Mouse (Mus musculus) midbrain, postnatal 0 days (tissue): Measurements from ENCODE around the gene Hhatl. TPM values are rescaled to one million over a fixed set of nuclear protein-coding genes. Genes with fewer than 3 reads are reported as not detected.

Experiments used
- ATAC-seq: fragments of 200-750 bp; cut with Nextera tagmentation; 2 replicates; pipeline ENCODE4 v1.8.0; 2017; ENCODE audit warnings: moderate number of reproducible peaks, mild to moderate bottlenecking, moderate TSS enrichment, moderate library complexity; ENCODE audit not compliant: low FRiP score
- DNase-seq: peaks from one replicate; pipeline ENCODE4 v3.0.0-alpha.2; 2015; ENCODE audit warnings: low spot score
- H3K27ac ChIP-seq: fragments of 300-500 bp; sonication (generic); 2 replicates; pipeline ENCODE4 v1.5.1; 2014; ENCODE audit warnings: low read depth, mild to moderate bottlenecking, low read length, mixed read lengths
- H3K27me3 ChIP-seq: fragments of 300-500 bp; sonication (generic); 2 replicates; pipeline ENCODE4 v1.6.1; 2014; ENCODE audit warnings: low read length, control low read depth, mixed read lengths; ENCODE audit not compliant: insufficient read depth
- H3K36me3 ChIP-seq: fragments of 300-500 bp; sonication (generic); 2 replicates; pipeline ENCODE4 v1.6.1; 2014; ENCODE audit warnings: low read length, control low read depth, mixed read lengths; ENCODE audit not compliant: insufficient read depth
- H3K4me1 ChIP-seq: fragments of 300-500 bp; sonication (generic); 2 replicates; pipeline ENCODE4 v1.6.1; 2014; ENCODE audit warnings: mild to moderate bottlenecking, control low read depth, antibody characterized with exemption, low read length, mixed read lengths; ENCODE audit not compliant: insufficient read depth
- H3K4me2 ChIP-seq: fragments of 300-500 bp; sonication (generic); 2 replicates; pipeline ENCODE4 v1.6.1; 2014; ENCODE audit warnings: low read depth, mild to moderate bottlenecking, low read length, mixed read lengths; ENCODE audit not compliant: poor library complexity, severe bottlenecking
- H3K4me3 ChIP-seq: fragments of 300-500 bp; sonication (generic); 2 replicates; pipeline ENCODE4 v1.5.1; 2014; ENCODE audit warnings: low read depth, mild to moderate bottlenecking, low read length, moderate library complexity
- H3K9ac ChIP-seq: fragments of 300-500 bp; sonication (generic); replicated peaks from 2 replicates; pipeline ENCODE4 v1.6.1; 2014; ENCODE audit warnings: mild to moderate bottlenecking, low read length, moderate library complexity, mixed read lengths; ENCODE audit not compliant: poor library complexity, severe bottlenecking
- H3K9me3 ChIP-seq: fragments of 300-500 bp; sonication (generic); 2 replicates; pipeline ENCODE4 v1.6.1; 2016; ENCODE audit warnings: low read length, control low read depth
- CTCF ChIP-seq: IDR thresholded peaks from 2 replicates; pipeline ENCODE4 v1.5.1; 2016; ENCODE audit warnings: antibody characterized with exemption, mild to moderate bottlenecking
- WGBS: fragments of 180-500 bp; shearing (Covaris S2); extraction: QIAGEN DNeasy Blood & Tissue Kit; methylation state at CpG from one replicate; pipeline ENCODE4 v1.1.7; 2014; 5-methylcytosine and 5-hydroxymethylcytosine counted together
- polyA plus RNA-seq: library from polyadenylated mRNA; unstranded; fragments of >200 nt; fragmentation: Nextera tagmentation; extraction: Ambion mirVana; gene quantifications from 2 replicates; pipeline ENCODE4 v1.2.1, GENCODE M21; 2015
- total RNA-seq: library from RNA; depleted of rRNA; stranded (reverse); fragments of >200 nt; gene quantifications from 2 replicates; pipeline ENCODE4 v1.2.3, GENCODE M21; 2014

Gene Hhatl
- total and polyA plus RNA-seq, 2 experiments from 2014 or later, result 0.99 to 1.5 TPM

GRCm38 (mm10) chr9:121763716-121764115 lies 28.6 kb downstream of the Hhatl start:
- H3K36me3 ChIP-seq, result peaks cover 53% of the 10 kb centered on the region
- H3K4me1 ChIP-seq, result peaks cover 7% of the 10 kb centered on the region
- ATAC-seq (no peak), DNase-seq (no peak)
- H3K9ac ChIP-seq, result no peak overlapping the region
- no peaks in the 10 kb centered on the region for H3K9me3 ChIP-seq
- H3K27me3 ChIP-seq, result no peaks in the 10 kb centered on the region
- H3K4me2 ChIP-seq, result no peak overlapping the region
- no peak for TF ChIP-seq CTCF
- no peak overlapping the region for H3K27ac ChIP-seq
- no peak overlapping the region for H3K4me3 ChIP-seq
- 88% methylated on average over 19 of the region's 19 CpGs for WGBS

- Histone ChIP-seq H3K27ac (no peak overlapping the region), H3K27me3 (no peaks in the 10 kb centered on the region), H3K36me3 (peaks cover 43% of the 10 kb centered on the region), H3K4me3 (no peak overlapping the region), H3K4me1 (peaks cover 7% of the 10 kb centered on the region), H3K9ac (no peak overlapping the region), H3K9me3 (no peaks in the 10 kb centered on the region), H3K4me2 (no peak overlapping the region)
- ATAC-seq (no peak), DNase-seq (no peak)
- TF ChIP-seq CTCF, result no peak
- 87% methylated on average over 25 of the region's 25 CpGs for WGBS
These were observed 29.5 kb downstream of the Hhatl start for GRCm38 (mm10) chr9:121762761-121763160.

GRCm38 (mm10) chr9:121762248-121762647 lies 30.1 kb downstream of the Hhatl start:
- ATAC-seq (no peak), DNase-seq (no peak)
- Histone ChIP-seq H3K9ac (no peak overlapping the region), H3K4me2 (no peak overlapping the region), H3K27ac (no peak overlapping the region), H3K27me3 (no peaks in the 10 kb centered on the region), H3K9me3 (no peaks in the 10 kb centered on the region), H3K36me3 (peaks cover 38% of the 10 kb centered on the region), H3K4me3 (no peak overlapping the region), H3K4me1 (peaks cover 7% of the 10 kb centered on the region)
- WGBS, result 91% methylated on average over 10 of the region's 10 CpGs
- TF ChIP-seq CTCF, result no peak

GRCm38 (mm10) chr9:121761787-121762186 lies 30.5 kb downstream of the Hhatl start:
- no peaks in the 10 kb centered on the region for H3K27me3 ChIP-seq
- ATAC-seq (no peak), DNase-seq (no peak)
- H3K4me2 ChIP-seq, result no peak overlapping the region
- TF ChIP-seq CTCF, result no peak
- WGBS, result 64% methylated on average over 8 of the region's 8 CpGs
- H3K4me3 ChIP-seq, result no peak overlapping the region
- H3K9ac ChIP-seq, result 0 out of 2 replicates have a peak overlapping the region, but pooled peaks have one; percentile 8
- peaks cover 7% of the 10 kb centered on the region for H3K4me1 ChIP-seq
- H3K9me3 ChIP-seq, result no peaks in the 10 kb centered on the region
- H3K36me3 ChIP-seq, result peaks cover 34% of the 10 kb centered on the region
- H3K27ac ChIP-seq, result no peak overlapping the region

GRCm38 (mm10) chr9:121761091-121761665 lies 31.1 kb downstream of the Hhatl start:
- no peak for TF ChIP-seq CTCF
- DNase-seq (no peak), ATAC-seq (no peak)
- no peaks in the 10 kb centered on the region for H3K27me3 ChIP-seq
- H3K9me3 ChIP-seq, result no peaks in the 10 kb centered on the region
- peak overlapping the region; percentile 92 for H3K4me3 ChIP-seq
- H3K4me1 ChIP-seq, result peaks cover 7% of the 10 kb centered on the region
- H3K4me2 ChIP-seq, result peak overlapping the region; percentile 66
- no peak overlapping the region for H3K27ac ChIP-seq
- WGBS, result 56% methylated on average over 10 of the region's 10 CpGs
- peak overlapping the region; percentile 97 for H3K9ac ChIP-seq
- H3K36me3 ChIP-seq, result peaks cover 35% of the 10 kb centered on the region

GRCm38 (mm10) chr9:121760271-121761090 lies 31.8 kb downstream of the Hhatl start:
- H3K9me3 ChIP-seq, result no peaks in the 10 kb centered on the region
- TF ChIP-seq CTCF, result 0 out of 2 replicates have a peak, but pooled peaks have one; percentile 1
- ATAC-seq (peak; percentile 36), DNase-seq (peak; percentile 62)
- H3K36me3 ChIP-seq, result peaks cover 38% of the 10 kb centered on the region
- peaks cover 7% of the 10 kb centered on the region for H3K4me1 ChIP-seq
- H3K27ac ChIP-seq, result peak overlapping the region; percentile 65
- H3K4me2 ChIP-seq, result peak overlapping the region; percentile 66
- 2% methylated on average over 30 of the region's 43 CpGs for WGBS
- peak overlapping the region; percentile 97 for H3K9ac ChIP-seq
- no peaks in the 10 kb centered on the region for H3K27me3 ChIP-seq
- peak overlapping the region; percentile 92 for H3K4me3 ChIP-seq
